Mouse (Mus musculus) kidney, postnatal 0 days (tissue): ENCODE results near the gene Olfr1192-ps1. TPM values are rescaled to one million over a fixed set of nuclear protein-coding genes. Genes with fewer than 3 reads are reported as not detected.
"Not testable (repeated sequence)": the region's sequence is repeated elsewhere in the genome, so short reads cannot be mapped to it uniquely, and the experiment has no call there.

Experiments used
- ATAC-seq: fragments of 200-750 bp; cut with Nextera tagmentation; replicated peaks from 2 replicates; pipeline ENCODE4 v1.8.0; 2017; ENCODE audit warnings: low read depth, moderate number of reproducible peaks, moderate TSS enrichment, moderate library complexity; ENCODE audit not compliant: low FRiP score
- DNase-seq: peaks from one replicate; pipeline ENCODE4 v3.0.0-alpha.2; 2016; ENCODE audit warnings: low spot score
- H3K27ac ChIP-seq: fragments of 300-500 bp; sonication (generic); 2 replicates; pipeline ENCODE4 v1.5.1; 2014; ENCODE audit warnings: mild to moderate bottlenecking
- H3K27me3 ChIP-seq: fragments of 300-500 bp; sonication (generic); 2 replicates; pipeline ENCODE4 v1.6.1; 2014; ENCODE audit warnings: low read length, mixed read lengths; ENCODE audit not compliant: insufficient read depth
- H3K36me3 ChIP-seq: fragments of 300-500 bp; sonication (generic); 2 replicates; pipeline ENCODE4 v1.6.1; 2014; ENCODE audit warnings: low read length, mixed read lengths; ENCODE audit not compliant: insufficient read depth
- H3K4me1 ChIP-seq: fragments of 300-500 bp; sonication (generic); replicated peaks from 2 replicates; pipeline ENCODE4 v1.6.1; 2014; ENCODE audit warnings: antibody characterized with exemption, low read length, mixed read lengths; ENCODE audit not compliant: insufficient read depth
- H3K4me2 ChIP-seq: fragments of 300-500 bp; sonication (generic); 2 replicates; pipeline ENCODE4 v1.6.1; 2014; ENCODE audit warnings: mild to moderate bottlenecking, low read length, moderate library complexity, mixed read lengths
- H3K4me3 ChIP-seq: fragments of 300-500 bp; sonication (generic); replicated peaks from 2 replicates; pipeline ENCODE4 v1.5.1; 2014; ENCODE audit warnings: low read depth, low read length
- H3K9ac ChIP-seq: fragments of 300-500 bp; sonication (generic); 2 replicates; pipeline ENCODE4 v1.6.1; 2014; ENCODE audit warnings: low read depth, low read length
- H3K9me3 ChIP-seq: fragments of 300-500 bp; sonication (generic); replicated peaks from 2 replicates; pipeline ENCODE4 v1.6.1; 2016; ENCODE audit warnings: low read length, inconsistent platforms, mixed read lengths
- CTCF ChIP-seq: IDR thresholded peaks from 2 replicates; pipeline ENCODE4 v1.5.1; 2016; ENCODE audit warnings: antibody characterized with exemption, low read depth, mild to moderate bottlenecking, moderate library complexity
- WGBS: fragments of 180-500 bp; shearing (Covaris S2); extraction: QIAGEN DNeasy Blood & Tissue Kit; methylation state at CpG from one replicate; pipeline ENCODE4 v1.1.7; 2014; 5-methylcytosine and 5-hydroxymethylcytosine counted together
- polyA plus RNA-seq: library from polyadenylated mRNA; unstranded; fragments of >200 nt; fragmentation: Nextera tagmentation; extraction: Ambion mirVana; gene quantifications from 2 replicates; pipeline ENCODE4 v1.2.1, GENCODE M21; 2015

Gene Olfr1192-ps1
- not detected in 2 replicates for polyA plus RNA-seq

GRCm38 (mm10) chr2:88648209-88648608 lies at the start of gene Olfr1192-ps1:
TSS of gene Olfr1192-ps1 (plus strand) at chr2:88648509.
- WGBS = 59% methylated on average over 1 of the region's 1 CpGs
- Histone ChIP-seq H3K9ac (no peak within 1 kb of the TSS), H3K4me3 (no peak within 1 kb of the TSS), H3K36me3 (no peaks in the 10 kb centered on the region), H3K9me3 (no peaks in the 10 kb centered on the region), H3K27ac (no peak within 1 kb of the TSS), H3K27me3 (no peaks in the 10 kb centered on the region), H3K4me2 (no peak within 1 kb of the TSS), H3K4me1 (no peaks in the 10 kb centered on the region)
- DNase-seq = no peak
- TF ChIP-seq CTCF = no peak
- no peak for ATAC-seq

- not testable (repeated sequence) for H3K9me3 ChIP-seq, ATAC-seq, H3K4me1 ChIP-seq, H3K4me3 ChIP-seq, H3K27me3 ChIP-seq, H3K9ac ChIP-seq, H3K36me3 ChIP-seq, DNase-seq, H3K4me2 ChIP-seq, H3K27ac ChIP-seq
- 89% methylated on average over 1 of the region's 1 CpGs for WGBS
Measured at GRCm38 (mm10) chr2:88640242-88640641, 8.1 kb upstream of the Olfr1192-ps1 start, which contains the start of gene Olfr1191-ps1. TSS of gene Olfr1191-ps1 (plus strand) at chr2:88640542.

- H3K9me3 ChIP-seq, DNase-seq: not testable (repeated sequence)
Measured at GRCm38 (mm10) chr2:88675328-88675727, 27.0 kb downstream of the Olfr1192-ps1 start, which contains the start of gene Olfr1193. TSS of gene Olfr1193 (plus strand) at chr2:88675628.

GRCm38 (mm10) chr2:88689087-88689486 lies 40.8 kb downstream of the Olfr1192-ps1 start, which contains the start of gene Olfr1195:
TSS of gene Olfr1195 (minus strand) at chr2:88689187.
- TF ChIP-seq CTCF = no peak
- Histone ChIP-seq H3K27ac (no peak within 1 kb of the TSS), H3K9me3 (no peaks in the 10 kb centered on the region), H3K9ac (no peak within 1 kb of the TSS), H3K4me3 (no peak within 1 kb of the TSS), H3K4me2 (no peak within 1 kb of the TSS), H3K27me3 (no peaks in the 10 kb centered on the region), H3K4me1 (no peaks in the 10 kb centered on the region), H3K36me3 (no peaks in the 10 kb centered on the region)
- DNase-seq = no peak
- ATAC-seq = no peak

More at GRCm38 (mm10) chr2:88675328-88675727, 27.0 kb downstream of the Olfr1192-ps1 start, which contains the start of gene Olfr1193:
- not testable (repeated sequence) for H3K27me3 ChIP-seq, H3K27ac ChIP-seq, H3K4me3 ChIP-seq, H3K4me1 ChIP-seq, H3K9ac ChIP-seq, H3K36me3 ChIP-seq, ATAC-seq, H3K4me2 ChIP-seq

- 83% methylated on average over 2 of the region's 2 CpGs for WGBS
Measured at GRCm38 (mm10) chr2:88704497-88704896, 56.2 kb downstream of the Olfr1192-ps1 start, which contains the start of gene Olfr1196. TSS of gene Olfr1196 (minus strand) at chr2:88704597.

More at GRCm38 (mm10) chr2:88704497-88704896, 56.2 kb downstream of the Olfr1192-ps1 start, which contains the start of gene Olfr1196:
- Histone ChIP-seq H3K4me2 (no peak within 1 kb of the TSS), H3K36me3 (no peaks in the 10 kb centered on the region), H3K4me3 (no peak within 1 kb of the TSS), H3K4me1 (no peaks in the 10 kb centered on the region), H3K9ac (no peak within 1 kb of the TSS), H3K9me3 (no peaks in the 10 kb centered on the region), H3K27me3 (no peaks in the 10 kb centered on the region), H3K27ac (no peak within 1 kb of the TSS)
- DNase-seq = no peak
- TF ChIP-seq CTCF = no peak
- ATAC-seq = no peak

Other genes with a start within 250 kb of the Olfr1192-ps1 start
- gene Olfr1179, start 242.1 kb upstream of the Olfr1192-ps1 start, polyA plus RNA-seq = not detected in 2 replicates
- not detected in 2 replicates for gene Olfr1180, start 229.4 kb upstream of the Olfr1192-ps1 start, polyA plus RNA-seq
- gene Olfr1181, start 222.3 kb upstream of the Olfr1192-ps1 start, polyA plus RNA-seq = not detected in 2 replicates
- gene Gm13757, start 199.4 kb upstream of the Olfr1192-ps1 start, polyA plus RNA-seq = not detected in 2 replicates
- not detected in 2 replicates for gene Olfr1183, start 193.6 kb upstream of the Olfr1192-ps1 start, polyA plus RNA-seq
- gene Olfr1184, start 164.9 kb upstream of the Olfr1192-ps1 start, polyA plus RNA-seq = not detected in 2 replicates
- gene Olfr1185-ps1, start 155.2 kb upstream of the Olfr1192-ps1 start, polyA plus RNA-seq = not detected in 2 replicates
- not detected in 2 replicates for gene Olfr1186, start 130.0 kb upstream of the Olfr1192-ps1 start, polyA plus RNA-seq
- gene Olfr1188, start 91.6 kb upstream of the Olfr1192-ps1 start, polyA plus RNA-seq = not detected in 2 replicates
- not detected in 2 replicates for gene Olfr1189, start 62.1 kb upstream of the Olfr1192-ps1 start, polyA plus RNA-seq
- not detected in 2 replicates for gene Olfr1191-ps1, start 8.0 kb upstream of the Olfr1192-ps1 start, polyA plus RNA-seq
- not detected in 2 replicates for gene Olfr1193, start 27.1 kb downstream of the Olfr1192-ps1 start, polyA plus RNA-seq
- not detected in 2 replicates for gene Olfr1195, start 40.7 kb downstream of the Olfr1192-ps1 start, polyA plus RNA-seq
- gene Olfr1196, start 56.1 kb downstream of the Olfr1192-ps1 start, polyA plus RNA-seq = not detected in 2 replicates
- gene Olfr1197, start 83.9 kb downstream of the Olfr1192-ps1 start, polyA plus RNA-seq = not detected in 2 replicates
- gene Olfr1198, start 102.9 kb downstream of the Olfr1192-ps1 start, polyA plus RNA-seq = not detected in 2 replicates
- not detected in 2 replicates for gene Olfr1199, start 112.0 kb downstream of the Olfr1192-ps1 start, polyA plus RNA-seq
- not detected in 2 replicates for gene Olfr1200, start 122.0 kb downstream of the Olfr1192-ps1 start, polyA plus RNA-seq
- not detected in 2 replicates for gene Olfr1201, start 144.5 kb downstream of the Olfr1192-ps1 start, polyA plus RNA-seq
- gene Olfr1202, start 166.0 kb downstream of the Olfr1192-ps1 start, polyA plus RNA-seq = not detected in 2 replicates
- gene Olfr1205, start 181.2 kb downstream of the Olfr1192-ps1 start, polyA plus RNA-seq = not detected in 2 replicates
- not detected in 2 replicates for gene Olfr1204, start 200.8 kb downstream of the Olfr1192-ps1 start, polyA plus RNA-seq
- not detected in 2 replicates for gene Olfr1206, start 214.7 kb downstream of the Olfr1192-ps1 start, polyA plus RNA-seq